Comparison of ENCODE assay signal across 7 mouse cellular contexts in genomic region chr4:12171318-12172091, GRCm38 (mm10). TPM values are rescaled to one million over a fixed set of nuclear protein-coding genes. Genes with fewer than 3 reads are reported as not detected.
A peak's percentile ranks its signal among the peaks of the same experiment; 100 is the strongest.
DNase-seq lines count a peak whose midpoint lies in the region; ATAC-seq and TF ChIP-seq lines count a peak whose summit lies in the region.

Gene Fam92a, minus strand, starts transcription at chr4:12172015.

- TF ChIP-seq CTCF in spleen, adult 2 months (IDR thresholded peaks at IDR 0.05; ENCODE audit: extremely low read depth, insufficient read depth, insufficient read length, insufficient replicate concordance), result no peak

- WGBS in limb, embryonic 12.5 days, result under 1% methylated on average over 72 of the region's 74 CpGs
- WGBS in midbrain, embryonic 14.5 days, result under 1% methylated on average over 73 of the region's 74 CpGs
- 1% methylated on average over 74 of the region's 74 CpGs for WGBS in spleen, adult 2 months

- H3K27me3 ChIP-seq in limb, embryonic 12.5 days, result no peaks in the 10 kb centered on the region
- no peaks in the 10 kb centered on the region for H3K27me3 ChIP-seq in midbrain, embryonic 14.5 days (ENCODE audit: control insufficient read depth, insufficient read depth, low read length)
- peaks cover 5% of the 10 kb centered on the region for H3K27me3 ChIP-seq in spleen, adult 2 months (ENCODE audit: control insufficient read depth, insufficient read depth, low read length)

- DNase-seq in adrenal gland, postnatal 14 days, result peak; percentile 85
- peak; percentile 44 for DNase-seq in embryo, embryonic 11.5 days (ENCODE audit: low read depth, low spot score)
- peak; percentile 98 for DNase-seq in heart, adult 11 months
- peak; percentile 64 for DNase-seq in kidney, adult 11 months
- peak; percentile 88 for DNase-seq in midbrain, embryonic 14.5 days
- peak in 1 of 2 experiments; percentile 23 for DNase-seq in spleen, adult 2 months (ENCODE audit: low read depth in 1 of 2, low spot score in 2 of 2)

- no peaks in the 10 kb centered on the region for H3K9me3 ChIP-seq in limb, embryonic 12.5 days
- no peaks in the 10 kb centered on the region for H3K9me3 ChIP-seq in midbrain, embryonic 14.5 days (ENCODE audit: control insufficient read depth, low read length)

- peak within 1 kb of the TSS; percentile 84 for H3K4me3 ChIP-seq in limb, embryonic 12.5 days (replicated peaks)
- peak within 1 kb of the TSS; percentile 76 for H3K4me3 ChIP-seq in midbrain, embryonic 14.5 days (replicated peaks; ENCODE audit: low read depth, low read length)
- H3K4me3 ChIP-seq in spleen, adult 2 months (ENCODE audit: extremely low read depth, insufficient read depth, insufficient read length), result peak within 1 kb of the TSS; percentile 84

- peaks cover 23% of the 10 kb centered on the region for H3K36me3 ChIP-seq in limb, embryonic 12.5 days
- peaks cover 18% of the 10 kb centered on the region for H3K36me3 ChIP-seq in midbrain, embryonic 14.5 days (ENCODE audit: control insufficient read depth, insufficient read depth, low read length)
- no peaks in the 10 kb centered on the region for H3K36me3 ChIP-seq in spleen, adult 2 months (ENCODE audit: control insufficient read depth, insufficient read depth, low read length)

- peak; percentile 82 for ATAC-seq in limb, embryonic 12.5 days (ENCODE audit: insufficient number of reproducible peaks, insufficient read depth, low FRiP score, low TSS enrichment, low read depth)
- ATAC-seq in midbrain, embryonic 14.5 days (ENCODE audit: low FRiP score, low TSS enrichment), result peak; percentile 89

- H3K27ac ChIP-seq in limb, embryonic 12.5 days, result peak within 1 kb of the TSS; percentile 94
- H3K27ac ChIP-seq in midbrain, embryonic 14.5 days (replicated peaks; ENCODE audit: low read depth, low read length), result peak within 1 kb of the TSS; percentile 94
- peak within 1 kb of the TSS; percentile 15; the same call in 1 of the 2 replicates for H3K27ac ChIP-seq in spleen, adult 2 months (ENCODE audit: insufficient read depth, low read length)

- peaks cover 9% of the 10 kb centered on the region for H3K4me1 ChIP-seq in limb, embryonic 12.5 days (replicated peaks)
- H3K4me1 ChIP-seq in midbrain, embryonic 14.5 days (ENCODE audit: control insufficient read depth, insufficient read depth, low read length), result peaks cover 8% of the 10 kb centered on the region
- peaks cover 4% of the 10 kb centered on the region; the same call in 1 of the 2 replicates for H3K4me1 ChIP-seq in spleen, adult 2 months (ENCODE audit: control insufficient read depth, insufficient read depth, insufficient read length)

- no peak for TF ChIP-seq POLR2A in spleen, adult 2 months (IDR thresholded peaks at IDR 0.05; ENCODE audit: low read depth, low read length)

- H3K9ac ChIP-seq in limb, embryonic 12.5 days (replicated peaks), result peak within 1 kb of the TSS; percentile 98
- peak within 1 kb of the TSS; percentile 99 for H3K9ac ChIP-seq in midbrain, embryonic 14.5 days (replicated peaks; ENCODE audit: low read length)

- peak within 1 kb of the TSS; percentile 71 for H3K4me2 ChIP-seq in limb, embryonic 12.5 days
- peak within 1 kb of the TSS; percentile 75 for H3K4me2 ChIP-seq in midbrain, embryonic 14.5 days (ENCODE audit: low read length)

RNA-seq across cellular contexts. Expression of gene Fam92a, which starts in this region (rescaled TPM):
- total RNA-seq in adrenal gland, postnatal 14 days (2021), result 34.2 and 36.1 TPM in 2 replicates
- polyA plus RNA-seq in limb, embryonic 12.5 days (2016; fragmentation: Nextera tagmentation; extraction: Ambion mirVana), result 124 and 132 TPM in 2 replicates
- 93.0 and 99.1 TPM in 2 replicates for polyA plus RNA-seq in midbrain, embryonic 14.5 days (2014; fragmentation: Nextera tagmentation; extraction: Ambion mirVana)
- 1.6 and 1.8 TPM in 2 replicates for polyA plus RNA-seq in spleen, adult 2 months (2012; rRNA removed)

Comparison
In these comparisons a context has a peak if more than half of its experiments do, and no peak if none do; other contexts are left out.
1. RNA of gene Fam92a (polyA plus RNA-seq): 124 to 132 TPM in limb, embryonic 12.5 days and 93.0 to 99.1 TPM in midbrain, embryonic 14.5 days; 1.6 to 1.8 TPM in spleen, adult 2 months; every median in the first group is over 10 times any median in the second.
2. H3K27ac ChIP-seq: peak in every context shown above with its lines; median percentile 94 in limb, embryonic 12.5 days; 94 in midbrain, embryonic 14.5 days; 15 in spleen, adult 2 months.
3. Peak in every context shown above with its lines, with median percentiles within 50 percentile points of each other: H3K4me3 ChIP-seq.